Mouse (Mus musculus): ENCODE results near the gene Cyp4f15. TPM values are rescaled to one million over a fixed set of nuclear protein-coding genes. Genes with fewer than 3 reads are reported as not detected.

The Cyp4f15 gene
- total and polyA plus RNA-seq, 3 experiments, result not detected

GRCm38 (mm10) chr17:32738406-32738805, 53.0 kb downstream of the Cyp4f15 start:
- H3K4me3 ChIP-seq (ENCODE audit: low read depth, low read length), result no peak overlapping the region
- ATAC-seq (ENCODE audit: extremely low read depth, insufficient number of reproducible peaks, low FRiP score, poor library complexity, severe bottlenecking) (no peak), DNase-seq (ENCODE audit: low spot score) (no peak)
- TF ChIP-seq CTCF (IDR thresholded peaks at IDR 0.05; ENCODE audit: low read depth, low read length), result no peak
- no peak for TF ChIP-seq TAL1 (conservative IDR thresholded peaks at IDR 0.05; ENCODE audit: low read depth, low read length)
- H3K27me3 ChIP-seq (ENCODE audit: insufficient read depth, low read length), result peaks cover 6% of the 10 kb centered on the region; the same call in 1 of the 2 replicates
- no peaks in the 10 kb centered on the region for H3K4me1 ChIP-seq (ENCODE audit: insufficient read depth, low read depth, low read length)
- no peaks in the 10 kb centered on the region for H3K36me3 ChIP-seq (replicated peaks)
- no peaks in the 10 kb centered on the region for H3K9me3 ChIP-seq (replicated peaks)

GRCm38 (mm10) chr17:32741057-32741456, 55.6 kb downstream of the Cyp4f15 start:
- Histone ChIP-seq H3K4me1 (ENCODE audit: insufficient read depth, low read depth, low read length) (no peaks in the 10 kb centered on the region), H3K27me3 (ENCODE audit: insufficient read depth, low read length) (peaks cover 7% of the 10 kb centered on the region; the same call in 1 of the 2 replicates), H3K36me3 (replicated peaks) (no peaks in the 10 kb centered on the region), H3K9me3 (replicated peaks) (no peaks in the 10 kb centered on the region), H3K4me3 (ENCODE audit: low read depth, low read length) (no peak overlapping the region)
- DNase-seq (ENCODE audit: low spot score) (no peak), ATAC-seq (ENCODE audit: extremely low read depth, insufficient number of reproducible peaks, low FRiP score, poor library complexity, severe bottlenecking) (no peak)
- TF ChIP-seq TAL1 (conservative IDR thresholded peaks at IDR 0.05; ENCODE audit: low read depth, low read length) (no peak), GATA1 (IDR thresholded peaks at IDR 0.05; ENCODE audit: borderline replicate concordance, low read length) (no peak), CTCF (IDR thresholded peaks at IDR 0.05; ENCODE audit: low read depth, low read length) (no peak), GATA2 (IDR thresholded peaks at IDR 0.05; ENCODE audit: borderline replicate concordance, low read depth, low read length) (no peak), POLR2AphosphoS5 (IDR thresholded peaks at IDR 0.05; ENCODE audit: insufficient replicate concordance, low read depth, low read length) (no peak)

GRCm38 (mm10) chr17:32750611-32751010, 65.2 kb downstream of the Cyp4f15 start:
- Histone ChIP-seq H3K27me3 (ENCODE audit: insufficient read depth, low read length) (peaks cover 13% of the 10 kb centered on the region), H3K4me3 (ENCODE audit: low read depth, low read length) (no peak overlapping the region), H3K36me3 (replicated peaks) (no peaks in the 10 kb centered on the region), H3K9me3 (replicated peaks) (no peaks in the 10 kb centered on the region), H3K4me1 (ENCODE audit: insufficient read depth, low read depth, low read length) (peaks cover 5% of the 10 kb centered on the region; the same call in 1 of the 2 replicates)
- ATAC-seq (ENCODE audit: extremely low read depth, insufficient number of reproducible peaks, low FRiP score, poor library complexity, severe bottlenecking) (no peak), DNase-seq (ENCODE audit: low spot score) (no peak)
- TF ChIP-seq CTCF (IDR thresholded peaks at IDR 0.05; ENCODE audit: low read depth, low read length) (no peak), TAL1 (conservative IDR thresholded peaks at IDR 0.05; ENCODE audit: low read depth, low read length) (no peak), GATA2 (IDR thresholded peaks at IDR 0.05; ENCODE audit: borderline replicate concordance, low read depth, low read length) (no peak), GATA1 (IDR thresholded peaks at IDR 0.05; ENCODE audit: borderline replicate concordance, low read length) (no peak), POLR2AphosphoS5 (IDR thresholded peaks at IDR 0.05; ENCODE audit: insufficient replicate concordance, low read depth, low read length) (no peak)

Other genes with a start within 250 kb of the Cyp4f15 start
- not detected in 2 replicates for gene Cyp4f39, start 232.9 kb upstream of the Cyp4f15 start, total RNA-seq (2014; fragmentation: Nextera tagmentation)
- gene Cyp4f39, start 232.9 kb upstream of the Cyp4f15 start, total RNA-seq (2017), result 0.12 and 0.27 TPM in 2 replicates
- not detected in 2 replicates for gene Cyp4f39, start 232.9 kb upstream of the Cyp4f15 start, polyA plus RNA-seq (2012)
- 0.24 and 1.5 TPM in 2 replicates for gene Cyp4f17, start 179.6 kb upstream of the Cyp4f15 start, total RNA-seq (2014; fragmentation: Nextera tagmentation)
- not detected in 2 replicates for gene Cyp4f17, start 179.6 kb upstream of the Cyp4f15 start, total RNA-seq (2017)
- 0.03 TPM in 1 of 2 replicates, not detected in the other for gene Cyp4f17, start 179.6 kb upstream of the Cyp4f15 start, polyA plus RNA-seq (2012)
- not detected in 2 replicates for gene Cyp4f16, start 149.1 kb upstream of the Cyp4f15 start, total RNA-seq (2014; fragmentation: Nextera tagmentation)
- 0.93 and 1.1 TPM in 2 replicates for gene Cyp4f16, start 149.1 kb upstream of the Cyp4f15 start, total RNA-seq (2017)
- gene Cyp4f16, start 149.1 kb upstream of the Cyp4f15 start, polyA plus RNA-seq (2012), result not detected in 2 replicates
- not detected in 2 replicates for gene Cyp4f37, start 64.3 kb upstream of the Cyp4f15 start, total RNA-seq (2014; fragmentation: Nextera tagmentation)
- gene Cyp4f37, start 64.3 kb upstream of the Cyp4f15 start, total RNA-seq (2017), result 0.05 and 0.06 TPM in 2 replicates
- gene Cyp4f37, start 64.3 kb upstream of the Cyp4f15 start, polyA plus RNA-seq (2012), result not detected in 2 replicates
- gene Cyp4f40, start 26.7 kb upstream of the Cyp4f15 start, total RNA-seq (2014; fragmentation: Nextera tagmentation), result not detected in 2 replicates
- gene Cyp4f40, start 26.7 kb upstream of the Cyp4f15 start, total RNA-seq (2017), result 0.05 TPM in 1 of 2 replicates, not detected in the other
- not detected in 2 replicates for gene Cyp4f40, start 26.7 kb upstream of the Cyp4f15 start, polyA plus RNA-seq (2012)
- 102 and 115 TPM in 2 replicates for gene Zfp871, start 102.7 kb downstream of the Cyp4f15 start, total RNA-seq (2014; fragmentation: Nextera tagmentation)
- gene Zfp871, start 102.7 kb downstream of the Cyp4f15 start, total RNA-seq (2017), result 31.5 and 41.9 TPM in 2 replicates
- 1.0 and 1.5 TPM in 2 replicates for gene Zfp871, start 102.7 kb downstream of the Cyp4f15 start, polyA plus RNA-seq (2012)
- gene Zfp811, start 124.3 kb downstream of the Cyp4f15 start, total RNA-seq (2014; fragmentation: Nextera tagmentation), result 0.30 TPM in 1 of 2 replicates, not detected in the other
- gene Zfp811, start 124.3 kb downstream of the Cyp4f15 start, total RNA-seq (2017), result 0.06 and 0.44 TPM in 2 replicates
- gene Zfp811, start 124.3 kb downstream of the Cyp4f15 start, polyA plus RNA-seq (2012), result not detected in 2 replicates
- 17.4 and 25.8 TPM in 2 replicates for gene Zfp799, start 144.6 kb downstream of the Cyp4f15 start, total RNA-seq (2014; fragmentation: Nextera tagmentation)
- gene Zfp799, start 144.6 kb downstream of the Cyp4f15 start, total RNA-seq (2017), result 13.1 and 16.1 TPM in 2 replicates
- gene Zfp799, start 144.6 kb downstream of the Cyp4f15 start, polyA plus RNA-seq (2012), result 0.32 and 2.0 TPM in 2 replicates
- gene Zfp870, start 206.0 kb downstream of the Cyp4f15 start, total RNA-seq (2014; fragmentation: Nextera tagmentation), result 2.3 and 4.7 TPM in 2 replicates
- 2.7 and 3.1 TPM in 2 replicates for gene Zfp870, start 206.0 kb downstream of the Cyp4f15 start, total RNA-seq (2017)
- gene Zfp870, start 206.0 kb downstream of the Cyp4f15 start, polyA plus RNA-seq (2012), result 0.35 and 0.39 TPM in 2 replicates
- gene Cyp4f14, start 231.7 kb downstream of the Cyp4f15 start, total RNA-seq (2014; fragmentation: Nextera tagmentation), result not detected in 2 replicates
- gene Cyp4f14, start 231.7 kb downstream of the Cyp4f15 start, total RNA-seq (2017), result 0.06 and 0.16 TPM in 2 replicates
- gene Cyp4f14, start 231.7 kb downstream of the Cyp4f15 start, polyA plus RNA-seq (2012), result not detected in 2 replicates

Data from G1E (cell line).